Mouse (Mus musculus) embryonic facial prominence, embryonic 10.5 days (tissue): ENCODE data around the gene Tmem191c. TPM values are rescaled to one million over a fixed set of nuclear protein-coding genes. Genes with fewer than 3 reads are reported as not detected.

Experiments
- DNase-seq: peaks from one replicate; pipeline ENCODE4 v3.0.0-alpha.2; 2017; ENCODE audit warnings: low spot score
- H3K27ac ChIP-seq: fragments of 300-500 bp; sonication (generic); replicated peaks from 2 replicates; pipeline ENCODE4 v1.5.1; 2016; ENCODE audit warnings: mild to moderate bottlenecking
- H3K27me3 ChIP-seq: fragments of 300-500 bp; sonication (generic); replicated peaks from 2 replicates; pipeline ENCODE4 v1.6.1; 2016; ENCODE audit warnings: low read depth, mild to moderate bottlenecking; ENCODE audit not compliant: poor library complexity, severe bottlenecking
- H3K36me3 ChIP-seq: fragments of 300-500 bp; sonication (generic); replicated peaks from 2 replicates; pipeline ENCODE4 v1.6.1; 2016; ENCODE audit warnings: mild to moderate bottlenecking, moderate library complexity
- H3K4me1 ChIP-seq: fragments of 300-500 bp; sonication (generic); 2 replicates; pipeline ENCODE4 v1.6.1; 2016
- H3K4me3 ChIP-seq: fragments of 300-500 bp; sonication (generic); 2 replicates; pipeline ENCODE4 v1.5.1; 2016; ENCODE audit warnings: mild to moderate bottlenecking, moderate library complexity
- H3K9me3 ChIP-seq: fragments of 300-500 bp; sonication (generic); 2 replicates; pipeline ENCODE4 v1.6.1; 2016; ENCODE audit warnings: mild to moderate bottlenecking
- WGBS: fragments of 180-500 bp; shearing (Covaris S2); methylation state at CpG from one replicate; pipeline ENCODE4 v1.1.7; 2016; 5-methylcytosine and 5-hydroxymethylcytosine counted together
- polyA plus RNA-seq: library from polyadenylated mRNA; unstranded; fragments of >200 nt; fragmentation: Nextera tagmentation; extraction: Ambion mirVana; gene quantifications from 2 replicates; pipeline ENCODE4 v1.2.1, GENCODE M21; 2016

The Tmem191c gene
- polyA plus RNA-seq, 1 experiment from 2014 or later, result 7.1 TPM

DNA sequence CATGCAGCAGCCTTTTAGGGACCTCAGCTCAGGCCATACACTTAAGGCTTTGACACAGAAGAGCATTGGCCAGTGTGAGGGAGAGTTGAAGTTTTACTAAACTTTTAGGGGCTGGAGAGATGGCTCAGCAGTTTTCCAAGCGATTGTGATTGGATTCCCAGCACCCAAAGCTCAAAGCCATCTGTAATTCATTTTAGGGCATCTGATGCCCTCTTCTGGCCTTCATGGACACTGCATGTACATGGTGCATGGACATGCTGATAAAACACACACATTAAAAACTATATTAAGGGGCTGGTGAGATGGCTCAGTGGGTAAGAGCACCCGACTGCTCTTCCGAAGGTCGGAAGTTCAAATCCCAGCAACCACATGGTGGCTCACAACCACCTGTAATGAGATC lies 4.8 kb upstream of the Tmem191c start:
- Histone ChIP-seq H3K27ac (no peak overlapping the region), H3K9me3 (peaks cover 11% of the 10 kb centered on the region; the same call in 1 of the 2 replicates), H3K4me1 (peaks cover 1% of the 10 kb centered on the region), H3K27me3 (no peaks in the 10 kb centered on the region), H3K4me3 (no peak overlapping the region), H3K36me3 (no peaks in the 10 kb centered on the region)
- DNase-seq, result no peak
- WGBS, result 77% methylated on average over 4 of the region's 4 CpGs

DNA sequence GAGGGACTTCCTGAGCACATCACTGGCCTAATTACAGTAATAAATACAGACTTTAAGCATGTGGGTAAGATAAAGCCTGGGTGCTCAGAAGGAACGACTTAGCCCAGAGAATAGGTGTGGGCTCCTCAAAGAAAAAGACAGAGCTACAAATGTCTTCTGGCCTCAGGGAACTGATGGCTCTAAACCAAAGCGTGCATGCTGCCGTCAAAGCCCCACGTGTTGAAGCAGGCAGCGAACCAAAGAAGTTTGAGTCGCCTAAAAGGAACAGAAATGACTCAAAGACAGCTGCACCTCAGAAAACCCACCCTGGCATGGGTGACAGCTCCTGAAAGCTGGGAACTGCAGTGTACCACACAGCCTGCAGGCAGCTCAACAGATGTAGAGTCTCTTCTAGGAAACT lies 4.0 kb upstream of the Tmem191c start:
- no peak overlapping the region for H3K27ac ChIP-seq
- DNase-seq, result no peak
- no peak overlapping the region for H3K4me3 ChIP-seq
- no peaks in the 10 kb centered on the region for H3K36me3 ChIP-seq
- H3K27me3 ChIP-seq, result peaks cover 5% of the 10 kb centered on the region
- H3K4me1 ChIP-seq, result peaks cover 9% of the 10 kb centered on the region
- H3K9me3 ChIP-seq, result peaks cover 11% of the 10 kb centered on the region; the same call in 1 of the 2 replicates
- 80% methylated on average over 6 of the region's 6 CpGs for WGBS

DNA sequence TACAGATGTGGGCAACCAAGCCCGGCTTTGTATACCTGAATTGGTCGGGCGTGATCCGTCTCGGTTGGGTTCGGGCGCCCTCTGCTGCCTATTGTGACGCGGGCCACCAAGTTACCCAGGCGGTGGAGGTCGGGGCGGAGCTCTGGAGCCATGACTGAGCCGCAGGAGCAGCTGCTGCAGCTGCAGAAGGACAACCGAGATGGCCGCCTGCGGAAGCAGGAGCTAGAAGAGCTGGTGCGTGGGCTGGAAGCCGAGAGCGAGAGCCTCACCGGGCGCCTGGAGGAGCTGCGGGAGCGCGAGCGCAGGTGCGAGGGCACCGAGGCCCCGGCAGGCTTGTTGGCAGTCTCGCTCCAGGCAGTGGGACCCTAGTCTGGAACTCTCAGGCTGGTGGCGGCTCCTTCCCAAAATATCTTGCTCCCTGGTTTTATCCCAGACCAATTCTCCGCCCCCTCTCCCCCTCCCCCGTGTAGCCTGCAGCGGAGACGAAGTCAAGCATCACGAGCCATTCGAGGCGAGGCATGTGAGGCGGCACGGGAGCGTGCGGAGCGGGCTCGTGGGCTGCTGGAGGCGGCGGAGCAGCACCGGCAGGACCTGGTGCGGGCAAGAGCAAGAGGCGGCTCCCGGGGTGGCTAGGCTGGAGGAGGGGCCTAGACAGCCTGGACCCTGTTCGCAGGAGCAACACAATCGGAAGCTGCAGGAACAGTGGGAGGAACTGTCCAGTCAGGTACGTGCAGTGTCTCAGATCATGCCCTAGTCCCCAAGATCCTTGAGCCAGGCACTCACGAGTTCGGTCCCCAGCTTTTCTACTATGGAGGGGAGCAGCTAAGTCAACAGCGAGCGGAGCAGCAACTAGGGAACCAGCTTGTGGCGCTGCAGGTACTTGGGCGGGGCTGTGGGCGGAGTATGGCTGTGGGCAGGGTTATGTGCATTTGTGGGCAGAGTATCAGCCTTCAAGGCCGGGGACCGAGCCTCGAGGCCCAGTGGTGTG lies 581 bp downstream of the Tmem191c start:
- WGBS, result under 1% methylated on average over 62 of the region's 62 CpGs
- peaks cover 23% of the 10 kb centered on the region for H3K4me1 ChIP-seq
- H3K9me3 ChIP-seq, result no peaks in the 10 kb centered on the region
- H3K4me3 ChIP-seq, result peak overlapping the region; percentile 70
- peak overlapping the region; percentile 72 for H3K27ac ChIP-seq
- H3K27me3 ChIP-seq, result peaks cover 38% of the 10 kb centered on the region
- H3K36me3 ChIP-seq, result peaks cover 24% of the 10 kb centered on the region
- peak; percentile 94 for DNase-seq

DNA sequence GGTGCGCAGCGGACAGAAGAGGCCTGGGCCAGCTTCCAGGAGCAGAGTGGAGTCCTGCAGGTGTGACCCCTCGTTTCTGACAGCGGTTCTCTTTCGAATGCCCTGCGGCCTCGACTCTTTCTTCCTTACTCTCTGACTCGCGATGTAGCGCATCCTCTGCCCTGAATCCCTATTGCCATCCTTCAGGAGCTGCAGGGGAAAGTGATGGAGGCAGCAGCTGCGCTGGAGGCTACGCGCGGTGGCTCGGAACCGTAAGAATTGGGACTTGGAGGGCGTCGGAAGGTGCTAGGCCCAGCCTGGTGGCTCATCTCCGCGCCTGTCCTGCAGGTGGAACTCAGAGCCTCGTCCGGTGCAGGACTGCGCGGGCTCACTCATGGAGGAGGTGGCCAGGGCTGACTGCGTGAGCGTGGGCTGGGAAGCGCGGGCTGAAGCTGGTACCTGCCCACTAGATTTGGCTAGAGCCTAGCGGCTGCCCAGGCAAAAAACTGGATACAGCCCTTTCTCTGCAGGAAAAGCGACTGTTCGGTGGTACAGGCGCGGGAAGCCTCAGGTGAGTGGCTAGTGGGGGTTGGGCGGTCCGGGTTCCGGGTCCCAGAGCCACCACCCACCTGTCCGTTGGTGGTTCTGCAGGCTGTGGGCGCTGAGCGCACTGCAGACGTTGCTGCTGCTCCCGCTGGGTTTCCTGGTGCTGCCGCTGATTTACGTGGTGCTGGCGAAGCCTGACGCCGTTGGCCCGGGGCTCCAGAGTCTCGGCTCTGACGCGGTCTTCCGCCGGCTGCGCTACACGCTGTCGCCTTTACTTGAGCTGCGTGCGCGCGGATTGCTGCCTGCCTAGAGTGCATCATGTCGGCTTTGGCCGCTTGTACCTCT lies 1.7 kb downstream of the Tmem191c start:
- Histone ChIP-seq H3K27me3 (peaks cover 38% of the 10 kb centered on the region), H3K4me3 (peak overlapping the region; percentile 70), H3K4me1 (peaks cover 23% of the 10 kb centered on the region), H3K36me3 (peaks cover 35% of the 10 kb centered on the region), H3K27ac (no peak overlapping the region), H3K9me3 (no peaks in the 10 kb centered on the region)
- 3% methylated on average over 61 of the region's 61 CpGs for WGBS
- peak; percentile 65 for DNase-seq

DNA sequence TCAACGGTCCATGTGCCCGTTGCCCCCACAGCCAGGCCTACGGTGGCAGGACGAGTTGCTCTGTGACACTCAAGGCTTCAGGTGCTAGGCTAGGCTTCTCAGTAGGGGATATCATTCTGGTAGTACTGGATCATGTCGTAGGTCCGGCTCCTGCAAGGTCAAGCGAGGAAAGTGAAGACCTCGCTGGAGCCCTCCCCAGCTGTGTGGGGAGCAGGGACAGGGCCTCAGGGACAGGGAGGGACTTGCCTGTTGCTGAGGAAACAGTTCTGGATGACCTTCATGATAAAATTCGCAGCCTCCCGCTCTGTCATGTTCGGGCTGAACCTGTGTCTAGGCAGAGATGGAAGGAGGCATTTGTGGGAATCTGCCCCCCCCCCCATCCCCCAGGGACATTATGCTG lies 4.6 kb downstream of the Tmem191c start:
- Histone ChIP-seq H3K27ac (no peak overlapping the region), H3K27me3 (peaks cover 38% of the 10 kb centered on the region), H3K9me3 (no peaks in the 10 kb centered on the region), H3K4me1 (peaks cover 23% of the 10 kb centered on the region), H3K36me3 (peaks cover 63% of the 10 kb centered on the region), H3K4me3 (no peak overlapping the region)
- WGBS, result 90% methylated on average over 11 of the region's 11 CpGs
- no peak for DNase-seq

DNA sequence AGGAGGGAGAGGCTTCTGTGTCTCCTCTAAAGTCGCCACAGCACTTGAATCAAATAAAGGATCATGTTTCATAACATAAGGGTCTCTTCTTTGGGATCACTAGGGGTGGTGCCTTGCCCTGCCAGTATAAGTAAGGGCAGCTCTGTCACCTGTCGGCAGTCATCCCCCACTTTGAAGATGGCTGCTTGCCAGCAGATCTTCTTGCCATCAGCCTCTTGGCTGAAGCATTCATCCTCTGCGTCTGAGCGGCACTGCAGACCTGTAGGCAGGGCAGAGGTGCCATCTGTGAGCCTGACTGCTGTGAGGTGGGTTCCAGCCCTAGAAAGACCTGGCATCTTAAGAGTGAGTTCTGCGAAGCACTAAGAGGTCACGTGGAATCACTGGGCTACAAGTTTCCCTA lies 7.3 kb downstream of the Tmem191c start:
- Histone ChIP-seq H3K27ac (no peak overlapping the region), H3K27me3 (peaks cover 19% of the 10 kb centered on the region), H3K36me3 (peaks cover 80% of the 10 kb centered on the region), H3K4me1 (peaks cover 1% of the 10 kb centered on the region), H3K9me3 (no peaks in the 10 kb centered on the region), H3K4me3 (no peak overlapping the region)
- 85% methylated on average over 6 of the region's 6 CpGs for WGBS
- no peak for DNase-seq

DNA sequence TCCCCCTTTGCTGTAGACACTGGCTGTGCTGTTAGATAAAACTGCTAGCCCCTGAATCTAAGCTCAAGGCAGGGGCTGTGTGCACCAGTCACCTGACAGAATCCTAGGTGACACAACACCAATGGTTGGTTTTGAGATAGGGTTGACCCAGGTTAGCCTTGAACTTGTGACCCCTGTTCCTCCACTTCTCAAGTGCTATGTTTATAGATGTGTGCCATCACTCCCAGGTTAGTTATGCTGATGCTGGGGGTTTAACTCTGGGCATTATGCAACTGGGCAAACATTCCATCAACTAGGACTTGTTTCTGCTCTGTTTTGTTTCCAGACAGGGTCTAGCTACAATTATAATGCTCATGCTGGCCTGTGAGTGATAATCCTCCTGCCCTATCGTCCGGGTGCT lies 11.2 kb downstream of the Tmem191c start:
- Histone ChIP-seq H3K27ac (no peak overlapping the region), H3K27me3 (no peaks in the 10 kb centered on the region), H3K36me3 (peaks cover 74% of the 10 kb centered on the region), H3K4me3 (no peak overlapping the region), H3K4me1 (no peaks in the 10 kb centered on the region), H3K9me3 (no peaks in the 10 kb centered on the region)
- 90% methylated on average over 2 of the region's 2 CpGs for WGBS
- no peak for DNase-seq

DNA sequence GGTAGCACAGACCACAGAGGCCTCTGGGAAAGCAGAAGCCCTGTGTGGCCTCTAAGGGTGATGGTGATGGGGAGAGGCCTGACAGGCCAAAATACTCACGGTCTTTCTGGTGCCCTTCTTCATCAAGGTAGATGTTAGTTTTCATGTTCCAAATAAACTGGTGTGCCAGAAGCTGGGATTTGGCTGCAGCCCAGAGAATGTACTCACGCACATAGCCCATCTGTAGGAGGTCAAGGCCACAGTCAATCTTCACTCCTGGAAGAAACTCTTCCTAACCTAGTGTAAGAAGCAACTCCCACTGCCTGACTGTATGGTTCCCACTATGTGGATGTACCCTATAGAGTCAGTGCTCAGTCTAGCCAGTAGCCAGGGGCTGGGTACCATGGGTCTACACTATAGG lies 15.1 kb downstream of the Tmem191c start:
- Histone ChIP-seq H3K4me3 (no peak overlapping the region), H3K4me1 (no peaks in the 10 kb centered on the region), H3K27ac (no peak overlapping the region), H3K36me3 (peaks cover 62% of the 10 kb centered on the region), H3K27me3 (no peaks in the 10 kb centered on the region), H3K9me3 (no peaks in the 10 kb centered on the region)
- WGBS, result 91% methylated on average over 2 of the region's 2 CpGs
- DNase-seq, result no peak

DNA sequence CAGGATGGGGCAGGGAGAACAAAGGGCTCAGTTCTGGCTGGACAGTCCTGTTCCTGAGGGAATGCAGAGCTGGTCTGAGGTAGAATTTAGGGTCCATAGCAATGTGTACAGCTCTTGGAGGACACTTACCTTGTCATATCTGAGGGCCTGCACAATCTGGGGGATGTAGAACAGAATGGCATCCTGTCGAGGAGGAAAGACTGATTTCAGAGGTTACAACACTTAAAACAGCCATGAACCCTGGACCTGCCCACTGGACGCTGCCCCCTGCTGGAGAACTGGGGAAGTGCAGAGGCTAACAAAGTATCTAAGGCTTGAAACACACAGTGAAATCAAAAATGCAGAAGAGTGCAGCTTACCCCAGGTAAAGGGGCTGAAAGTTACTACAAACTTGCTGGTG lies 16.9 kb downstream of the Tmem191c start:
- Histone ChIP-seq H3K27me3 (no peaks in the 10 kb centered on the region), H3K36me3 (peaks cover 68% of the 10 kb centered on the region), H3K4me1 (no peaks in the 10 kb centered on the region), H3K27ac (peak overlapping the region; percentile 41; the same call in 1 of the 2 replicates), H3K4me3 (no peak overlapping the region), H3K9me3 (no peaks in the 10 kb centered on the region)
- peak; percentile 85 for DNase-seq
- WGBS, result 6% methylated on average over 2 of the region's 2 CpGs

DNA sequence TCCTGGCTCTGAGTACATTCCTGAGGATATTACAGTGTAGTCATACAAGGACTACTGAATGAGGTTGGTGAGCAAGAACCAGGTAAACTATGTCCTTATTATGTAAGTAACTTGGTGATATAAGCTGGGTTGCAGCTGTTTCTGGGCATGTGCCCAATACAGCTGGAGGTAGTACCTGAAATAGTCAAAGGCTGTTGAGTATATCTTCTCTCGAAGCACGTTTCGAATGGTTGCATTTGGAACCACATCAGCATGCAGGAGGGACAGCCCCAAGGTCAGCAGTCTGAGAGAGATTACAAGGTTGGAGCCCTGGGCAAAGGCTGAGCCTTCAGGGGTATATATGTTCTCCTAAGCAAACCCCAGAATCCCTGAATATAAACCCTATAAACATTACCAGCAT lies 24.9 kb downstream of the Tmem191c start:
- H3K4me1 ChIP-seq, result no peaks in the 10 kb centered on the region
- 94% methylated on average over 3 of the region's 3 CpGs for WGBS
- H3K36me3 ChIP-seq, result peaks cover 89% of the 10 kb centered on the region
- no peak for DNase-seq
- H3K9me3 ChIP-seq, result no peaks in the 10 kb centered on the region
- no peaks in the 10 kb centered on the region for H3K27me3 ChIP-seq
- no peak overlapping the region for H3K4me3 ChIP-seq
- H3K27ac ChIP-seq, result no peak overlapping the region

DNA sequence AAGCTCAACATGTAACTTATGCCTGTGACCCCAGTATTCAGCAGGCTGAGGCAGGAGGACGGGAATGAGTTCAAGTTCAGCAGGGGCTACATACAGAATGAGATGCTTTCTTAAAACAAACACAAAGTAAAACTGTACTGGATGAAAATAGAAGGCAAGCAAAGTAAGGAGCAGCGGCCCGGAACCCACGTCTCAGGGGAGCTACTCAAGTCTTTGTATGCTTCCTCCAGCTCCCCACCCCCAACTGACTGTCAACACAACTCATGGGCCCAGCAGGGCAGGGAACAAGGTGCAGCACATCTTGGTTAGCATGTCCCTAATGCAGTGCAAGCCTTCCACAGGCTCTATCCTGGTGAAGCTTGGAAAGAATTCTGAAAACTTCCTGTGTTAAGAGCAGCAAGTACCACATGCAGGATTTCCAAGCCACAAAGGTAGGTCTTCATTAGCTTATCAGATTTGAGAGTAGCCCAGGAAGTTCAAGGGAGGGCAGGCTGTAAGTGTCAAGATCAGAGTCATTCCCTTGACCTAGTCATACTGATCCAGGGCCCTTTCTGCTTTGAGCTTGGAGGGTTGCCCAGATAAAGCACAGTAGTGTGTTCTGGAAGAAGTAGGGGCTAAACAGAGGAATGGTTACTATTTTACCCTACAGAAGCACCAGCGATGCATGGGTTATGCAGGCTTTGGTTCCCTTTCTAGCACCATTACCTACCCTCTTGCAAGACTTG lies 27.8 kb downstream of the Tmem191c start:
- Histone ChIP-seq H3K4me3 (no peak overlapping the region), H3K4me1 (no peaks in the 10 kb centered on the region), H3K27me3 (no peaks in the 10 kb centered on the region), H3K36me3 (peaks cover 87% of the 10 kb centered on the region), H3K27ac (no peak overlapping the region), H3K9me3 (no peaks in the 10 kb centered on the region)
- whole genome bisulfite sequencing, result 89% methylated on average over 5 of the region's 5 CpGs
- no peak for DNase-seq

DNA sequence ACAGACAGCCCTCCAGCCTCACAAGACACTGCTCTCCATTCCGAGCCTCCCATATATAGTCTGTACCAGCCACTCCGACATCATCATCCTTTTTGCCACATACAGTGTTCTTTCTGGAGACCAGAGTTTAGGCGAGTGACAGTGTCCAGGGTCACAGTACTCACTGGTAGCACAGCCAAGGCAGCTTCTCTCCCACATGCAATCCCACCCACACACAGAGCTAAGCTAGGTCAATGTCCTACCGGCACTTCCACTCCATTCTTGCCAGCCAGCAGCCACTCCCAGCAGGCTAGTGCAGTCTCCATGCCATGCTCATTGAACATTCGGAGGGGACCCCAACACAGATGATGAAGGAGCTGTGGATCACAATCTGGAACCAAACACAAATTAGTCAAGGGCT lies 31.6 kb downstream of the Tmem191c start:
- Histone ChIP-seq H3K9me3 (no peaks in the 10 kb centered on the region), H3K4me3 (no peak overlapping the region), H3K27ac (no peak overlapping the region), H3K27me3 (no peaks in the 10 kb centered on the region), H3K4me1 (no peaks in the 10 kb centered on the region), H3K36me3 (peaks cover 88% of the 10 kb centered on the region)
- 92% methylated on average over 5 of the region's 5 CpGs for WGBS
- no peak for DNase-seq
